Mouse (Mus musculus): ENCODE data around the gene Efna5. TPM values are rescaled to one million over a fixed set of nuclear protein-coding genes. Genes with fewer than 3 reads are reported as not detected.

Gene Efna5
- polyA plus RNA-seq, 1 experiment from 2014 or later = 65.4 TPM

- Histone ChIP-seq H3K27me3 (ENCODE audit: control insufficient read depth, insufficient read depth, low read length) (no peaks in the 10 kb centered on the region), H3K4me3 (ENCODE audit: low read depth, low read length) (no peak overlapping the region), H3K9ac (replicated peaks; ENCODE audit: low read depth, low read length) (no peak overlapping the region), H3K4me2 (ENCODE audit: low read depth, low read length) (no peak overlapping the region), H3K4me1 (ENCODE audit: control insufficient read depth, insufficient read depth, low read length) (peaks cover 7% of the 10 kb centered on the region; the same call in 1 of the 2 replicates), H3K36me3 (ENCODE audit: control insufficient read depth, insufficient read depth, low read length) (no peaks in the 10 kb centered on the region), H3K27ac (ENCODE audit: low read depth, low read length) (no peak overlapping the region), H3K9me3 (ENCODE audit: control insufficient read depth, low read length) (no peaks in the 10 kb centered on the region)
- ATAC-seq (ENCODE audit: low read depth) = no peak
- 86% methylated on average over 1 of the region's 1 CpGs for WGBS
These were observed 315.5 kb downstream of the Efna5 start for GRCm38 (mm10) chr17:62565632-62566031.

GRCm38 (mm10) chr17:62562439-62562838, 318.7 kb downstream of the Efna5 start:
- 62% methylated on average over 7 of the region's 7 CpGs for WGBS
- Histone ChIP-seq H3K4me3 (ENCODE audit: low read depth, low read length) (no peak overlapping the region), H3K27me3 (ENCODE audit: control insufficient read depth, insufficient read depth, low read length) (no peaks in the 10 kb centered on the region), H3K27ac (ENCODE audit: low read depth, low read length) (no peak overlapping the region), H3K4me1 (ENCODE audit: control insufficient read depth, insufficient read depth, low read length) (no peaks in the 10 kb centered on the region), H3K9me3 (ENCODE audit: control insufficient read depth, low read length) (no peaks in the 10 kb centered on the region), H3K9ac (replicated peaks; ENCODE audit: low read depth, low read length) (no peak overlapping the region), H3K4me2 (ENCODE audit: low read depth, low read length) (no peak overlapping the region), H3K36me3 (ENCODE audit: control insufficient read depth, insufficient read depth, low read length) (no peaks in the 10 kb centered on the region)
- no peak for ATAC-seq (ENCODE audit: low read depth)

- no peak overlapping the region for H3K4me3 ChIP-seq (ENCODE audit: low read depth, low read length)
- H3K4me2 ChIP-seq (ENCODE audit: low read depth, low read length) = no peak overlapping the region
- H3K9ac ChIP-seq (replicated peaks; ENCODE audit: low read depth, low read length) = no peak overlapping the region
- no peaks in the 10 kb centered on the region for H3K27me3 ChIP-seq (ENCODE audit: control insufficient read depth, insufficient read depth, low read length)
- H3K36me3 ChIP-seq (ENCODE audit: control insufficient read depth, insufficient read depth, low read length) = no peaks in the 10 kb centered on the region
- H3K9me3 ChIP-seq (ENCODE audit: control insufficient read depth, low read length) = no peaks in the 10 kb centered on the region
- no peak overlapping the region for H3K27ac ChIP-seq (ENCODE audit: low read depth, low read length)
- ATAC-seq (ENCODE audit: low read depth) = no peak
- WGBS = 68% methylated on average over 6 of the region's 6 CpGs
- H3K4me1 ChIP-seq (ENCODE audit: control insufficient read depth, insufficient read depth, low read length) = no peaks in the 10 kb centered on the region
These were observed 323.9 kb downstream of the Efna5 start for GRCm38 (mm10) chr17:62557215-62557614.
